ENCODE assay signal across 23 mouse cellular contexts in genomic region chr1:58280939-58281624, GRCm38 (mm10). TPM values are rescaled to one million over a fixed set of nuclear protein-coding genes. Genes with fewer than 3 reads are reported as not detected.
DNase-seq lines count a peak whose midpoint lies in the region; ATAC-seq and TF ChIP-seq lines count a peak whose summit lies in the region.
"Had no signal": no experiment of that assay in that cellular context is flagged by ENCODE, and none has a peak within 500 bp of the region (broad histone marks: within the 10 kb centered on the region; RNA-seq: fewer than 3 reads in every experiment).

No protein-coding gene starts in this region.

- no peaks in the 10 kb centered on the region for H3K9me3 ChIP-seq in forebrain, embryonic 13.5 days (replicated peaks)
- no peaks in the 10 kb centered on the region for H3K9me3 ChIP-seq in forebrain, embryonic 12.5 days
- H3K9me3 ChIP-seq in embryonic facial prominence, embryonic 15.5 days (replicated peaks): no peaks in the 10 kb centered on the region
- H3K9me3 ChIP-seq: heart, embryonic 13.5 days; hindbrain, embryonic 12.5 days; kidney, embryonic 15.5 days; limb, embryonic 15.5 days; megakaryocyte, embryonic 14.5 days; midbrain, embryonic 13.5 days had no signal

- no peaks in the 10 kb centered on the region; the same call in 1 of the 2 replicates for H3K4me1 ChIP-seq in forebrain, embryonic 13.5 days
- no peaks in the 10 kb centered on the region; the same call in 1 of the 2 replicates for H3K4me1 ChIP-seq in forebrain, embryonic 12.5 days
- H3K4me1 ChIP-seq in embryonic facial prominence, embryonic 15.5 days: peaks cover 14% of the 10 kb centered on the region
- H3K4me1 ChIP-seq: hindbrain, embryonic 12.5 days; limb, embryonic 15.5 days; megakaryocyte, embryonic 14.5 days had no signal

- H3K4me3 ChIP-seq in forebrain, embryonic 13.5 days: no peak overlapping the region
- no peak overlapping the region for H3K4me3 ChIP-seq in forebrain, embryonic 12.5 days (replicated peaks)
- no peak overlapping the region for H3K4me3 ChIP-seq in layer of hippocampus, adult 2 months
- no peak overlapping the region for H3K4me3 ChIP-seq in embryonic facial prominence, embryonic 15.5 days (replicated peaks)
- H3K4me3 ChIP-seq: heart, adult 2 months; heart, embryonic 13.5 days; hindbrain, embryonic 12.5 days; kidney, embryonic 15.5 days; limb, embryonic 15.5 days; megakaryocyte, embryonic 14.5 days; midbrain, embryonic 13.5 days had no signal

- no peaks in the 10 kb centered on the region for H3K27me3 ChIP-seq in forebrain, embryonic 13.5 days
- no peaks in the 10 kb centered on the region for H3K27me3 ChIP-seq in forebrain, embryonic 12.5 days
- H3K27me3 ChIP-seq in embryonic facial prominence, embryonic 15.5 days: no peaks in the 10 kb centered on the region
- H3K27me3 ChIP-seq: hindbrain, embryonic 12.5 days; kidney, embryonic 15.5 days; limb, embryonic 15.5 days; midbrain, embryonic 13.5 days had no signal

- no peak overlapping the region for H3K9ac ChIP-seq in forebrain, embryonic 13.5 days
- no peak overlapping the region for H3K9ac ChIP-seq in forebrain, embryonic 12.5 days
- H3K9ac ChIP-seq in embryonic facial prominence, embryonic 15.5 days: no peak overlapping the region
- H3K9ac ChIP-seq: heart, embryonic 13.5 days; hindbrain, embryonic 12.5 days; kidney, embryonic 15.5 days; limb, embryonic 15.5 days; liver, embryonic 14.5 days; lung, embryonic 14.5 days; midbrain, embryonic 13.5 days had no signal

- 71% methylated on average over 13 of the region's 13 CpGs for WGBS in forebrain, embryonic 13.5 days
- WGBS in forebrain, embryonic 12.5 days: 77% methylated on average over 13 of the region's 13 CpGs
- 65% methylated on average over 13 of the region's 13 CpGs for WGBS in embryonic facial prominence, embryonic 15.5 days

- H3K27ac ChIP-seq in forebrain, embryonic 13.5 days: no peak overlapping the region
- no peak overlapping the region for H3K27ac ChIP-seq in forebrain, embryonic 12.5 days
- H3K27ac ChIP-seq in layer of hippocampus, adult 2 months: peak overlapping the region; percentile 67
- no peak overlapping the region for H3K27ac ChIP-seq in embryonic facial prominence, embryonic 15.5 days (replicated peaks)
- H3K27ac ChIP-seq: heart, adult 2 months; heart, embryonic 13.5 days; hindbrain, embryonic 12.5 days; kidney, embryonic 15.5 days; limb, embryonic 15.5 days; liver, embryonic 14.5 days; midbrain, embryonic 13.5 days had no signal

- H3K4me2 ChIP-seq in forebrain, embryonic 13.5 days: no peak overlapping the region
- no peak overlapping the region for H3K4me2 ChIP-seq in forebrain, embryonic 12.5 days
- no peak overlapping the region for H3K4me2 ChIP-seq in embryonic facial prominence, embryonic 15.5 days (replicated peaks)
- H3K4me2 ChIP-seq: heart, embryonic 13.5 days; hindbrain, embryonic 12.5 days; kidney, embryonic 15.5 days; limb, embryonic 15.5 days; lung, embryonic 14.5 days; midbrain, embryonic 13.5 days had no signal

- ATAC-seq in forebrain, embryonic 13.5 days: peak; percentile 50; the same call in 1 of the 2 replicates
- ATAC-seq in forebrain, embryonic 12.5 days (ENCODE audit: low FRiP score): no peak
- ATAC-seq in embryonic facial prominence, embryonic 15.5 days (ENCODE audit: insufficient number of reproducible peaks, low FRiP score, low TSS enrichment, low read depth): 0 out of 2 replicates have a peak, but pooled peaks have one; percentile 32
- ATAC-seq: midbrain, embryonic 13.5 days had no signal

- DNase-seq in layer of hippocampus, adult 2 months (ENCODE audit: low spot score in 2 of 2): no peak
- no peak for DNase-seq in layer of hippocampus, postnatal 14 days (ENCODE audit: low spot score in 2 of 2)
- DNase-seq in kidney, postnatal 10 days: no peak
- DNase-seq in right cerebral cortex, postnatal 25 days: no peak
- DNase-seq: cerebellum, adult 9-10 months; heart, adult 2 months; kidney, adult 11 months; left cerebral cortex, postnatal 4 days; lung, embryonic 14.5 days; lung, postnatal 36 days; thymus, postnatal 14 days had no signal

- no peaks in the 10 kb centered on the region for H3K36me3 ChIP-seq in forebrain, embryonic 13.5 days (ENCODE audit: poor library complexity, severe bottlenecking)
- no peaks in the 10 kb centered on the region for H3K36me3 ChIP-seq in forebrain, embryonic 12.5 days (replicated peaks)
- H3K36me3 ChIP-seq in embryonic facial prominence, embryonic 15.5 days: no peaks in the 10 kb centered on the region
- H3K36me3 ChIP-seq: heart, embryonic 13.5 days; hindbrain, embryonic 12.5 days; kidney, embryonic 15.5 days; limb, embryonic 15.5 days; midbrain, embryonic 13.5 days had no signal

- no peak for TF ChIP-seq CTCF in layer of hippocampus, adult 2 months (conservative IDR thresholded peaks at IDR 0.05)

RNA-seq across cellular contexts. Expression of gene Aox2, which starts 3.0 kb away (rescaled TPM):
- polyA plus RNA-seq in forebrain, embryonic 13.5 days (2015; fragmentation: Nextera tagmentation; extraction: Ambion mirVana): 0.06 TPM in 1 of 2 replicates, not detected in the other
- polyA plus RNA-seq in forebrain, embryonic 12.5 days (2016; fragmentation: Nextera tagmentation; extraction: Ambion mirVana): 0.09 and 0.15 TPM in 2 replicates
- total RNA-seq in layer of hippocampus, adult 2 months (2021): not detected
- total RNA-seq in layer of hippocampus, postnatal 14 days (2021): not detected
- polyA plus RNA-seq in embryonic facial prominence, embryonic 15.5 days (2015; fragmentation: Nextera tagmentation; extraction: Ambion mirVana): 1.4 and 2.9 TPM in 2 replicates
- total RNA-seq: heart, adult 2 months; heart, postnatal 25 days; left cerebral cortex, postnatal 4 days had no signal
- polyA plus RNA-seq: heart, adult 2 months; heart, embryonic 13.5 days; lung, embryonic 14.5 days; neural tube, embryonic 11.5 days had no signal
